Mouse (Mus musculus): Measurements from ENCODE around the gene Lnpep.

DNA sequence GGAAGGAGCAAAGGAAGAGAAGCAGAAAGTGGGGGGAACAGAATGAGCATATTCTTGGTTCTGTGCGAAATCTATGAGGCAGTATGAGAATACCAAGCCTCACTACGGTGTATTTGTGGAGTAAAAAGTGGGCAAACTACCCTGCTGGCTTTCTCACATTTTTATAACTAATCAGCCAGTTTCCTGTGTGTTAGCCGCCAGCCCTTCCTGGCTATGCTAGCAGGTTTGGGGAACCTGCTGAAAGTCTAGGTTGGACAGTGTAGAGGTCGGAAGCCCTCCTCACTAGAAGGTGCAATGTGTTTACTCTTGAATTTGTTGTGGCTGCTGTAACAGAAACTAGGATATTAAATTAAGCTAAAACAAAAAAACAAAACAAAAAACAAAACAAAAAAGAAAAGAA is 27.7 kb upstream of the Lnpep start:
- TF ChIP-seq GATA1 (IDR thresholded peaks at IDR 0.05; ENCODE audit: borderline replicate concordance, low read length), result no peak
- TF ChIP-seq FLI1 (IDR thresholded peaks at IDR 0.05; ENCODE audit: low read length), result no peak

Data from megakaryocyte, embryonic 14.5 days (primary cell).